Mouse (Mus musculus) spleen, adult 2 months (tissue): ENCODE measurements around the gene Gm42906.

Source experiments
- CTCF ChIP-seq: fragments of 200-500 bp; IDR thresholded peaks from 2 replicates; pipeline ENCODE4 v1.5.1; 2011; ENCODE audit warnings: mild to moderate bottlenecking, inconsistent platforms; ENCODE audit not compliant: insufficient read depth, insufficient read length, insufficient replicate concordance; ENCODE audit errors: extremely low read depth
- POLR2A ChIP-seq: fragments of 200-500 bp; IDR thresholded peaks from 2 replicates; pipeline ENCODE4 v1.6.1; 2011; ENCODE audit warnings: low read depth, low read length, inconsistent platforms

- no peak for TF ChIP-seq CTCF
- no peak for TF ChIP-seq POLR2A
Measured at GRCm38 (mm10) chr5:151218689-151219115, 209.3 kb downstream of the Gm42906 start.
